Comparison of ENCODE assay signal across 8 mouse cellular contexts in the genomic region with DNA sequence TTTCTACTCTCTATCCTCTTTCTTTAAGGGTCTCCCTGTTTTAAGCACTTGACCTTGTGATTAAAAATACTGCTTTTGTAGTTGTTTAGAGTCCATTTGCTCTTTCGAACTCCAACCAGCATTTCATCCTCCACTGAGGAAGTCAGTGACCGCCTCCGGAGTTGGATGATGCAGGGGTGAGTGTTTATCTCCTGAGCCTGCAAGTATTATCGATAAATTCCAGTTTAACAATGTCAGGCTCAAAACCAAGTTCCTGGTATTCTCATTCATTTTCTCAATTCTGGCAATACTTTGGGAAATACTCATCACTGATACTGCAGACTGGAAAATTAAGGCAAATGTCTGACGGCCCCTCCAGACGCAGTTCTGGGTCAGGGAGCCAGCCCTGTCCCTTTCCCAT. TPM values are rescaled to one million over a fixed set of nuclear protein-coding genes. Genes with fewer than 3 reads are reported as not detected.
DNase-seq lines count a peak whose midpoint lies in the region; ATAC-seq and TF ChIP-seq lines count a peak whose summit lies in the region.

No protein-coding gene starts in this region.

- H3K79me2 ChIP-seq in macrophage (ENCODE audit: inconsistent target), result no peaks in the 10 kb centered on the region

- no peak for DNase-seq in heart, adult 11 months
- no peak for DNase-seq in Patski (ENCODE audit: low read depth, low spot score)
- peak; percentile 4 for DNase-seq in forelimb bud, embryonic 11.5 days (ENCODE audit: low read depth, low spot score)
- no peak for DNase-seq in cerebellum, adult 9-10 months
- no peak for DNase-seq in right cerebral cortex, postnatal 36 days (ENCODE audit: low spot score in 2 of 2)
- no peak for DNase-seq in urinary bladder, adult 18-20 months (ENCODE audit: low spot score in 2 of 2)

- H3K27me3 ChIP-seq in heart, embryonic 15.5 days, result no peaks in the 10 kb centered on the region
- H3K27me3 ChIP-seq in Patski, result no peaks in the 10 kb centered on the region

- in situ Hi-C loops in Patski (cut with MboI; ENCODE audit: low pct_unique_long_range_greater_than_20kb), result no loop called here

- peak overlapping the region; percentile 51 for H3K27ac ChIP-seq in heart, embryonic 15.5 days
- no peak overlapping the region for H3K27ac ChIP-seq in macrophage

- H3K4me1 ChIP-seq in heart, embryonic 15.5 days (replicated peaks), result peaks cover 3% of the 10 kb centered on the region; the same call in 1 of the 2 replicates

- peak overlapping the region; percentile 78 for H3K9ac ChIP-seq in heart, embryonic 15.5 days

- peak overlapping the region; percentile 79 for H3K4me3 ChIP-seq in heart, embryonic 15.5 days
- peak overlapping the region; percentile 32 for H3K4me3 ChIP-seq in macrophage (ENCODE audit: inconsistent target)

- H3K36me3 ChIP-seq in heart, embryonic 15.5 days, result no peaks in the 10 kb centered on the region
- no peaks in the 10 kb centered on the region for H3K36me3 ChIP-seq in macrophage (ENCODE audit: inconsistent target)

- peak; percentile 24; the same call in 1 of the 2 replicates for ATAC-seq in heart, embryonic 15.5 days (replicated peaks; ENCODE audit: insufficient number of reproducible peaks, insufficient read depth, low FRiP score, low read depth)
- peak; percentile 8 for ATAC-seq in Patski

- no peaks in the 10 kb centered on the region for H3K9me3 ChIP-seq in heart, embryonic 15.5 days (replicated peaks)

- CTCF ChIA-PET in Patski (lab: Charles Lee), result no interaction called here

- WGBS in heart, embryonic 15.5 days, result 5% methylated on average over 6 of the region's 6 CpGs
- WGBS in macrophage (ENCODE audit: missing documents), result 4% methylated on average over 6 of the region's 6 CpGs

- POLR2A ChIA-PET in Patski (lab: Charles Lee), result no interaction called here

- no peak for TF ChIP-seq CTCF in Patski (IDR thresholded peaks at IDR 0.05)

- peak overlapping the region; percentile 70 for H3K4me2 ChIP-seq in heart, embryonic 15.5 days

RNA-seq across cellular contexts. Expression of a gene that starts 13.7 kb away (rescaled TPM):
- polyA plus RNA-seq in heart, embryonic 15.5 days (2015; fragmentation: Nextera tagmentation; extraction: Ambion mirVana), result 20.5 and 24.4 TPM in 2 replicates
- 34.8 TPM for polyA plus RNA-seq in Patski (2021)
- total RNA-seq in macrophage (2018; cell fraction: chromatin; rRNA removed), result 100 to 1,000 TPM in 11 of 26 experiments, 10 to 100 TPM in 15; 33.0 to 154 (median 85.1) TPM
- 10 to 100 TPM; 15.8 to 21.8 (median 18.8) TPM for total RNA-seq in macrophage (2018; cell fraction: cytosol; rRNA removed)
- total RNA-seq in macrophage (2018; cell fraction: nucleus; rRNA removed), result 100 to 1,000 TPM in 1 of 26 experiments, 10 to 100 TPM in 25; 15.9 to 101 (median 40.4) TPM
- polyA plus RNA-seq in macrophage (2018), result 13.5 to 24.8 TPM (median 20.7 TPM) in 3 replicates

RNA-seq across cellular contexts. Expression of a gene that starts 14.4 kb away (rescaled TPM):
- 2.1 and 2.8 TPM in 2 replicates for polyA plus RNA-seq in heart, embryonic 15.5 days (2015; fragmentation: Nextera tagmentation; extraction: Ambion mirVana)
- polyA plus RNA-seq in Patski (2021) (3.8 TPM), macrophage (2018) (not detected in 3 replicates)
- total RNA-seq in macrophage (2018; cell fraction: chromatin; rRNA removed), result 1 to 10 TPM in 14 of 26 experiments, not detected in 12; 1.5 to 8.7 (median 3.1) TPM
- 1 to 10 TPM in 2 of 26 experiments, under 1 TPM in 14, not detected in 10; 0.32 to 2.1 (median 0.77) TPM for total RNA-seq in macrophage (2018; cell fraction: cytosol; rRNA removed)
- 1 to 10 TPM in 21 of 26 experiments, not detected in 5; 1.5 to 7.7 (median 3.7) TPM for total RNA-seq in macrophage (2018; cell fraction: nucleus; rRNA removed)
